Mouse (Mus musculus): Measurements from ENCODE around the gene Arf3.
A peak's percentile ranks its signal among the peaks of the same experiment; 100 is the strongest.
"Not testable (repeated sequence)": the region's sequence is repeated elsewhere in the genome, so short reads cannot be mapped to it uniquely, and the experiment has no call there.

The Arf3 gene

DNA sequence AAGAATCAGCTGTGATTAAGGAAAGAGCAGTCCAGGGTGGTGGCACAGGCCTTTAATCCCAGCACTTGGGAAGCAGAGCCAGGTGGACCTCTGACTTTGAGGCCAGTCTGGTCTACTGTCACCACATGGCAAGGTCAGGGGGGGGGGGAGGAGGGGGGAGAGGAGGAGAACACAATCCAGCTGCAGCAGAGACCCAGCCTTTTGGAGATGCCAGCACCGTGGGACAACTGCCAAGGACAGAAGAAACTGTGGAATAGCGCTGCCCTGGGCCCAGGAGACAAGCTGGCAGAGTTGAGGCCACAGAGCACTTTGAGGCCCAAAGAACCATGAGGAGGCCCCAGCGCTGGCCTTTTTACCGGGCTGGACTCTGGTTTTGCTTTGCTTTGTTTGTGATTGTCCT, 2.9 kb upstream of the Arf3 start:
- DNase-seq (ENCODE audit: extremely low read depth, insufficient read length, low spot score) = peak; percentile 59

DNA sequence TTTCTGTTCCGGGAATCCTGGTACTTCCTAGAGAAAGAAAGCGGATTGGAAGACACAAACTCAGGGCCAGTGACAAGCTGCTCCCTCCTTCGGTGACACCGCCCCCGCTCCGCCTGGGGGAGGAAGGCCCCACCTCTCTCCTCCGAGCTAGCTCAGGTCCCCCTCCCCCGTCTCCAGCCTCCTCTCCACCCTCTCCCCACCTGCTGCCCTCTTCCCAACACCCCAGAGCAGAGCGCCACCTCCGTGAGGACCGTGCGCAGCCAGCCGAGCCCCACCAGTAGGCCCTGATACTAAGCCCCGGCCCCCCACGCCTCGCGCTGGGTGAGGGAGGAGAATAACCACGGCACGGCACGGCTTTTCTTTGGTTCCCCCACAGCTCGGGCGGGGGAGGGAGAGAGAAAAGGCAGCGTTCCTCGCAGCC, 803 bp downstream of the Arf3 start:
- DNase-seq (ENCODE audit: extremely low read depth, insufficient read length, low spot score) = peak; percentile 85

DNA sequence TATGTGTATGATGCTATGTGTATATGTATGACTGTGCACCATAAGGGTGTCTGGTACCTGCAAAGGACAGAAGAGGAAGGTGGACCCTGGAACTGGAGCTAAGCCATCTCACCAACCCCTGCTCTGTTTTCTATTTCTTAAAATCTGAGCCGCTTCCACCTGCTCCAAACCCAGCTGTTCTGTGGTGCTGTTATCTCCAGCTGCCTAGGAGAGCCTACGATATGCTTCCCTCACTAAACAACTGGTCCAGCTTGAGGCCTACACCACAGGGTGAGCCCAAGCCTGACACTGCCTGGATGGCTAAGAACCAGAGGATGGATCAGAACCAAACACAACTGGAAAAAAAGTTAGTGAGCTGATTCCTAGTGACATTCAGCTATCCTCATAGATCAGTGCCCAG, 8.9 kb downstream of the Arf3 start:
- DNase-seq (ENCODE audit: extremely low read depth, insufficient read length, low spot score) = no peak

DNA sequence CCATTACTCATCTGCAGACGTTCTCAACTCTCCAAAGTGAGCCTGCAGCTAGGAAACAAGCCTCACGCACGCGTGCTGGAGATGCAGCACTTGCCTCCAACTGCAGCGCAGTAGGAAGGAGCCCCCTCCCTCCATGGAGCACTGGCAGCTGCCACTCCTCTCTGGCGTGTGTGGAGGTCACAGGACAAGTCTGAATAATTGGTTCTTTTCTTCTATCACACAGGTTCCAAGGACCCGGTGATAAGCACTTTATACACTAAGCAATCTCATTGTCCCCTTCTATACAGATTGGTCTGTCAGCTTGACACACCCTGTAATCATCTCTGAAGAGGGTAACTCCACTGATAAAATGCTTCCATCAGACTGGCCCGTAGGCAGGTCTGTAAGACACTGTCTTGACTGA, 10.0 kb downstream of the Arf3 start:
- DNase-seq (ENCODE audit: extremely low read depth, insufficient read length, low spot score) = no peak

DNA sequence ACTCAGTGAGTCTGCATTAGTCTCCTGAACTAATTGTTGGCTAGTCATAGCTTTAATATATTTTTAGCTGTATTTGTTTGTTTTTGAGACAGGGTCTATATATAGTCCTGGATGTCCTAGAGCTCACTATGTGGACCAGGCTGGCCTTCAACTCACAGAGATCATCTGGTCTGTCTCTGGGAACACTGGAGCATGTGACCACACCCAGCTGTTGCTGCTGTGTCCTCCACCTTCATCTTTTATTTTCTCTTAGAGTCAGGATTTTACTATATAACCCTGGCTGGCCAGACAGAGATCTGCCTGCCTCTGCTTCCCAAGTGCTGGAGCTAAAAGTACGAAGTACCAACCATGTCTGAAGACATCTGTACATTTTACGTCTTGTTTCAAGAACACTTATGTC, 13.9 kb downstream of the Arf3 start:
- DNase-seq (ENCODE audit: extremely low read depth, insufficient read length, low spot score) = no peak

DNA sequence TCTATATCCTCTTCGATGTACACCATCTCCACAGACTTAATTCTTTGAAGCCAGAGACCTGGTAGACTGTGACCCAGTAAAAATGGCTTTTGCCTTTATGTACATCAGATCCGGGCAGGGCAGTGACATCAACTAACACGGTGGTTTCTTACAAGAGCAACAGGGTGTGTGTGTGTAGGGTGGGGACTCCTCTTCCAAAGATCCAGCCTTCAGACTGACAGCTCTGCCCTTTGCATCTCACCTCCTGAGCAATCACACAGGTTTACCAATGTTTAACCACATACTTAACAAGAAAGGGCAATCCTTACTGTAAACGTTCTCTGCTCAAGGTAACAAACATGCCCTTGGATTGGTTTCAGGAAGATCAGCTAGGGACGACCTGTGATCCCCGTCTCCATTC, 15.7 kb downstream of the Arf3 start:
- DNase-seq (ENCODE audit: extremely low read depth, insufficient read length, low spot score) = no peak

DNA sequence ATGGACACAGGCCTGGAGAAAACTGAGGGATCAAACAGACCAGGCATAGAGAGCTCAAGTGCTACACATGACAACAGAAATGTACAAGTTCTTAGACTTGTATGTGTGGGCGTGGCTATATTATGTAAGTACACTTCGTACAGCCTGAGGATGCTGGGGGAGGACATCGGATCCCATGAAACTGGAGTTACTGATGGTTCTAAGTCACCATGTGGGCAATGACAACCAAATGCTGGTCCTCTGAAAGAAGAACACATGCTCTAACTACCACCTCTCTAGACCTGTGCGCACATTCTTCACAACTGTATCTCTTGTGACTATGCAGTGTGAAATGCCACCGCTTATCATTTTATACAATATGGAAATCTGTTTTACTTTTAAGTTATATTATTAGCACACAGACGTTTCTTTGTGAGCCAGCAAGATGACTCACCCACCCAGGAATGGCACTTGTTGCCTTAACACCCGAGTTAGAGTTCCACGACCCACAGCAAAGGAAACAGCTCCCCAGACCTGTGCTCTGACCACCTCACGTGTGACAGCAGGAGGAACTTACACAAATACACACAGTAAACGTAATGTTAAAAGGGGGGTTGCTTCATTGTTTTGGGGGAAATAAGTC, 16.6 kb downstream of the Arf3 start:
- peak; percentile 24 for DNase-seq (ENCODE audit: extremely low read depth, insufficient read length, low spot score)

DNA sequence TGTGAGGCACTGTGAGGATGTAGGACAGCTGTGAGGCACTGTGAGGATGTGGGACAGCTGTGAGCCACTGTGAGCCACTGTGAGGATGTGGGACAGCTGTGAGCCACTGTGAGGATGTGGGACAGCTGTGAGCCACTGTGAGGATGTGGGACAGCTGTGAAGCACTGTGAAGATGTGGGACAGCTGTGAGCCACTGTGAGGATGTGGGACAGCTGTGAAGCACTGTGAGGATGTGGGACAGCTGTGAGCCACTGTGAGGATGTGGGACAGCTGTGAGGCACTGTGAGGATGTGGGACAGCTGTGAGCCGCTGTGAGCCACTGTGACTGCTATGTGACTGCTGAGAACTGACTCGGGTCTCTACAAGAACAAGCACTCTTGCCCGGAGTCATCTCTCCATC, 19.2 kb downstream of the Arf3 start:
- DNase-seq (ENCODE audit: extremely low read depth, insufficient read length, low spot score) = not testable (repeated sequence)

DNA sequence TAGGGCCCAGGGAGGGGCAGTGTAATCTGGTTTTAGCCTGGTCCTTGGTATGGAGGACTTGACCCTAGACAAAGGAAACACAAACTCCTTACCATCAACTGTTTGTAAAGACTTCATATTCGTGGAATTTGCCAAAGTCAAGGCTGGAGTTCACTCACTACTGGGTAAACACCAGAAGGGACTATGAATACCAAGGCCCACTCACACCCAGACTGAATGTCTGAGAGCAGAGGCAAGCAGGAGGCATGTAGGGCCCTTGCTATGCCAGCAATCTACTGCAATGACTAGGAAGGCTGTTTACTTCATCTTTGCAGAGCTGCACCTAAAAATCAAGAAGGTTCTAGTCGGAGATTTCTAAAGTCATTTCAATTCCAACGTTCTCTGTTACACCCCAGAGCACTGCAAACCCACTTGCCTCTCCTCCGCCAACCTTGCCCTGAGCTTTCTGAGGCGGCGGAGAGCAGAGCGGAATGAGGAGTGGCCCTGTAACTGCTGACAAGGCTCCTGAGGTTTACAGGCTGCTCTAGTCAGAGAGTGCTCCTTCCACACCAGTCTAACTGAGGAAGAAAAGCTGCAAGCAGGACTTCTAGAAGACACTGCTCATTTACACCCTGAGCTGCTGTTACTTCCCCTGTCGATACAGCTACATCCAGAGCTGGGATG, 20.1 kb downstream of the Arf3 start:
- no peak for DNase-seq (ENCODE audit: extremely low read depth, insufficient read length, low spot score)

DNA sequence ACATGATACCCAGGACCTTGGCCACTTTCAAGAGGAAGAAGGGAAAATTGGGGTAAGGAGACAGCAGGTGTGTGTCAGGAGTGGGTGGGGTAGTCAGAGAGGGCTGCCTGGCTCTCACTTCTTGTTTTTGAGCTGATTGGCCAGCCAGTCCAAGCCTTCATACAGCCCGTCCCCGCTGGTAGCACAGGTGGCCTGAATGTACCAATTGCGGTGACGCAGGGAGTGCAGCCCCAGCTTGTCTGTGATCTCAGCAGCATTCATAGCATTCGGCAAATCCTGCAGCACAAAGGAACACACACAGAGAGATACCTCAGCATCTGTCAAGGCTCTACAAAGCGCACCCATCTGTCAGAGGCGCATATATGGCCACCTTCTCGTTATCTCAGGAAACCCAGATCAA, 22.8 kb downstream of the Arf3 start:
- DNase-seq (ENCODE audit: extremely low read depth, insufficient read length, low spot score) = no peak

DNA sequence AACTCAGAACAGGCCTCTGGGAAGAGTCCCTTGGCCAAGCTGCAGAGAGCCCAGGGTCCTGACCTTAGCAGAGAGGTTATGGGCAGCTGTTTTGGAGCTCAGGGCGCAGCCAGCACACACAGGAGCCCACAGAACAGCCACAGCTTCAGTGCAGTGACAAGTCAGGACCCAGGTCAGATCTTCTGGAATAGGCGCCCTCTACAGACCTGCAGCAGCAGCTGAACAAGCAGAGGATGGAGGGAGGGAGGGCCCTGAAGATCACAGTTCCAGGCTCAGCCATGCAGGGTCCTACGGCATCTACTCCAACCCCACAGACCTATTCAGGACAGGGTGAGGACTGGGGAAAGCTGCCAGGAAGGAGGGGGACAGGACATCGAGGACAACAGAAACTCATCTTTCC, 24.2 kb downstream of the Arf3 start:
- no peak for DNase-seq (ENCODE audit: extremely low read depth, insufficient read length, low spot score)

DNA sequence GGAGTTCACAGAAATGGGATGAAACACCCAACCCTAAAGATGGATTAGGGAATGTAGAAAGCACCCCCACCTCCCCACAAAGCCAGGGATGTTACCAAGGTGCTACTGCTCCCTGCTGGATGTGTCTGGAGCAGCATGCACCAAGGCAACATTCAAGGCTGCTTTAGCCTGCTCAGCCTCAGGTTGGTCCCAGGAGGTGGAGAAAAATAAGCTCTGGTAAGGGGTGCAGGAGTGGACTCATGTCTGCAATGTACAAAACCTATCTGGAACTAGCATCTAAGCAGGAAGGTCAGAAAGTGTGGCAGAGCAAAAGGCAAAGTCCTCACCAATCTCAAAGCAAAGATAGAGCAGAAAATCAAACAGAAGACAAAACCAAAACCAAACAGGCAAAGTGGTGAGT, 25.1 kb downstream of the Arf3 start:
- no peak for DNase-seq (ENCODE audit: extremely low read depth, insufficient read length, low spot score)

DNA sequence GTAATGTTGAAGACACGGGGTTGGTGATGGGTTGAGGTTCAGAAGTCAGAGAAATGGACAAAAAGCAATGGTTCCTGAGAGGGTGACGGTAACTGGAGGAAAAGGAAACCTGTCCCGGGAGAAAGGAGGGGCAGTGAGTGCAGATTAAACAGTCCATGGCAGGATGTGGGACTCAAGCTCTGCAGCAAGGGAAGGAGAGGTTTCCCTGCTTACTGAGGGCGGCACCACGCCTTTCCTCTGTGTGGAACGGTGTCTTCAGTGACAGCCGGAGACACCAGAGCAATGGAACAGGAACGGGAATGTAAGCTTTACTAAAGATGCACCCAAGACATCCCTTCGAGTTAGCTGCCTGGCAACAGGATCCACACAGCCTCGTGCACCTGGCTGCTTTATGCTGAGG, 26.5 kb downstream of the Arf3 start:
- DNase-seq (ENCODE audit: extremely low read depth, insufficient read length, low spot score) = no peak

DNA sequence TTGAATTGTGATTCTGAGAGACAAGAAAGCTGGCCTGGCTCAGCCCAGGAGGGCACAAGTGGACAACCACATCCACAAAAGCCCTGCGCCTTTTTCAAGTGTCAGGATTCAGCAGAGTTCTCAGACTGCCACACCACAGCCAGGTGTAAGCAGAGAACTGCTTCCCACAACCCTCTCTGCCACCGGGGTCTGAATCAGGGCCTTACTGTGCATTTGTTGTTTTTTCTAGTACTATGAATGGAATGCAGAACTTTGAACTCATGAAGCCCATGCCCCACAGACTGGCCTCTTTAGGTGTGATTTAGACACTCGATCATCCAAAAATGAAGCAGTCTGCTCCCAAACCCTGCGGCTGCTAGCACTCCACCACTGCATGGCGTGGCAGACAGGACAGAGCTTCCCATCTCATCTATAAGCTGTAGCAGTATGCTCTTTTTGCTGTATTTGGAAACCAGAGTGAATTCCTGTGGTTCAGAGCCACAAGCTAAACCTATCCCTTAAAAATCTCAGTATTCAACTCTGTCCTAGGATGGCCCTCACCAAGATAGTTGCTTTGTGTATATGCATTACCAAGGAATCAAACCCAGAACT, 28.9 kb downstream of the Arf3 start:
- no peak for DNase-seq (ENCODE audit: extremely low read depth, insufficient read length, low spot score)

DNA sequence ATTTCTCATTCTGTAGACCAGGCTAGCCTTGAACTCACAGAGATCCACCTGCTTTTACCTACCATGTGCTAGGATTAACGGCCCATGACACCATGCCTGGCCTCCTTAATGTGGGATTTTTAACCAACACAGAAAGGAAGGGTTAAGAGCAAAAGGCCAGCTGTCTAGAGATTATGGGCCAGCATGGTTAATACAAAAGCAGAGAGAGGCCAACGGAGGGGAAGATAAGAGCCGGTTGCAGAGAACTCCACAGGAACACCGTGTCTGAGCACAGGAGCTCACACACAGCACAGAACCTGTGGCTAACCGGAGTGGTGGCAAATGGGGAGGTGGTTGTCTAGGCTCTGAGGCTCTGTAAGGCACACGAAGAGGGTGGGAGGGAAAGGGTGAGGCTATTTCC, 29.6 kb downstream of the Arf3 start:
- DNase-seq (ENCODE audit: extremely low read depth, insufficient read length, low spot score) = no peak

DNA sequence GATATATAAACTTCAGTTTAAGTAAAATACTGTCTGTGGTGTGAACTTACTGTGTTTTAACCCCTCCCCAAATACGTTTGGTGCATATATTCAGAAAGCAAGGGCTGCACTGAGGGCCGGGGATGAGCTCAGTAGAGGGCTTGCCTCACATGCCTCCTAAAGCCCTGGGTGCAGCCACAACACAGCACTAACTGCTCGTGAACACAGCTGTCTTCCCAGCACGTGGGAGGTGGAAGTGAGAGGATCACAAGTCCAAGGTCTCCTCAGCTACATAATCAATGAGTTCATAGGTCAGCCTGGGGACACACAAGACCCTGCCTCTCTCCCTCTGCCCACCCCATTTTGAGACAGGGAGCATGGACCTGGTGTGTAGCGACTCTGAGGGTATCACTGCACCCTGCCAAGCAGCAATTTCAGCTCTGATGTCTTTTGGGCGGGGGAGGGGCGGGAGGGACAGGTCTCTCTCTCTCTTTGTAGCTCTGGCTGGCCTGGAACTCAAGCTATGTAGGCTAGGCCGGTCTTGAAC, 30.9 kb downstream of the Arf3 start:
- no peak for DNase-seq (ENCODE audit: extremely low read depth, insufficient read length, low spot score)

DNA sequence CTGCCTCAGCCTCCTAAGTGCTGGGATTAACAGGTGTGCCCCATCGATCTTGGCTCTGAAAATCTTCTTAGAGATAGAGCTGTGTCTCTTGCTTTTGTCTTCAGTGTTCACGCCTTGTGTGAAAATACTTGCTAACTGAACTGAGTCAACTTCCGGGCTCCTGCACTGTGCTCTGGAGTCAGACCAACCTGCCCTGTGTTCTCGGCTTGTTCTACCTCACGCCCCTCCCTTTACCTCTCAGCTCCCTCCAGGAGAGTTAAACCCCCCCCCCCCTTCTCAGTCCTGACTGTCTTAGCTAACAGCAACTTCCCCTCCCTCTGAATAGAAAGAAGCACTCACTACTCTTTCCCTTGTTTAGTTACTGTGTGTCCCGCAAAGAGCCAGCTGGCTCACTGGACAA, 32.2 kb downstream of the Arf3 start:
- DNase-seq (ENCODE audit: extremely low read depth, insufficient read length, low spot score) = no peak

DNA sequence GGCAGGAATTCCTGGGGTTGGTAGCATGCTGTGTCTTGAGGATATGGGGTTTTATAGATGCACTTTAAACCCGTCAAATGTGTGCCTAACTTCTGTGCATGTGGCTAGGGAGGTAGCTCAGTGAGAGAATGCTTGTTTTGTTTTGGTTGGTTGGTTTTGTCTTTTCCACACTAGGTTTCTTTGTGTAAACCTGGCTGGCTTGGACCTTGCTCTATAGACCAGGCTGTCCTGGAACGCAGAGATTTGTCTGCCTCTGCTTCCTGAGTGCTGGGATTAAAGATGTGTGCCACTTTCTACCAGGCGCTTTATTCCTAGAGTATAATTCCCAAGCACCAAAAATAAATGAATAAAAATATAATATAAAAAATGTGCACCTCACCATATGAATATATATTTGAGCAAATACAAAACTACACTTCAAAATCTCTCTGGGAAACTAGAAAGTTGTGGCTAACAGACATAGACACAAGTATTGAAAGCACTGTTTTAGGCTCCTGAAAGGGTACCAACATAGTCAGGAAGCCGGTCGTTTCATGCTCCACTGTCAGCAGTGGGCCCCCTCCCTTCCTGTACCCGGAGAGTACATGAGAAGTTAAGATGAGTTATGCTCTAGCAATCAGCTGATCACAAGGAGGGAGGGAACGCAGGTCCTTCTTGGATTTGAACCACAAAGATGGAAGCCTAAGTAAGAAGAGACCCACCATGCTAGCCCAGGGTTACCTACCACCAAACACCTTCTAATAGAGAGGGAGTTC, 33.0 kb downstream of the Arf3 start:
- DNase-seq (ENCODE audit: extremely low read depth, insufficient read length, low spot score) = no peak

DNA sequence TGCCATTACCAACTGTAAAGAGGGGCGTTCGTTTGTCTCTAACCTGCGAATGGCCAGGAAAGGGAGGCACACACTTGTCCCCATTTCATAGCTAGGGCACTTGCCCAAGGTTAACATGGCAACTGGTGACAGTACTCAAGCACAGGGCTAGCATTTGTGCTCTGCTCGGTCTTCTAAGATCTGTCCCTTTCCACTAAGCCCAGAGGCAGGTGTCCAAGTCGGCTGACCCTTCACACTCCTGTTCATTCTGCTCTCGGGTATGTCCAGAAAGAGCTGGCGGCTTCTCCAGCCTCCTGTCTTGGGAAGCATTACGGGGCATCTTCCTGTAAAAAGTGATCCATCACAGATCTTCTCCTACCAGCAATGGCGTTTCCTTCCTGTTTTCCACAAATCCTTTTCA, 34.6 kb downstream of the Arf3 start:
- no peak for DNase-seq (ENCODE audit: extremely low read depth, insufficient read length, low spot score)

DNA sequence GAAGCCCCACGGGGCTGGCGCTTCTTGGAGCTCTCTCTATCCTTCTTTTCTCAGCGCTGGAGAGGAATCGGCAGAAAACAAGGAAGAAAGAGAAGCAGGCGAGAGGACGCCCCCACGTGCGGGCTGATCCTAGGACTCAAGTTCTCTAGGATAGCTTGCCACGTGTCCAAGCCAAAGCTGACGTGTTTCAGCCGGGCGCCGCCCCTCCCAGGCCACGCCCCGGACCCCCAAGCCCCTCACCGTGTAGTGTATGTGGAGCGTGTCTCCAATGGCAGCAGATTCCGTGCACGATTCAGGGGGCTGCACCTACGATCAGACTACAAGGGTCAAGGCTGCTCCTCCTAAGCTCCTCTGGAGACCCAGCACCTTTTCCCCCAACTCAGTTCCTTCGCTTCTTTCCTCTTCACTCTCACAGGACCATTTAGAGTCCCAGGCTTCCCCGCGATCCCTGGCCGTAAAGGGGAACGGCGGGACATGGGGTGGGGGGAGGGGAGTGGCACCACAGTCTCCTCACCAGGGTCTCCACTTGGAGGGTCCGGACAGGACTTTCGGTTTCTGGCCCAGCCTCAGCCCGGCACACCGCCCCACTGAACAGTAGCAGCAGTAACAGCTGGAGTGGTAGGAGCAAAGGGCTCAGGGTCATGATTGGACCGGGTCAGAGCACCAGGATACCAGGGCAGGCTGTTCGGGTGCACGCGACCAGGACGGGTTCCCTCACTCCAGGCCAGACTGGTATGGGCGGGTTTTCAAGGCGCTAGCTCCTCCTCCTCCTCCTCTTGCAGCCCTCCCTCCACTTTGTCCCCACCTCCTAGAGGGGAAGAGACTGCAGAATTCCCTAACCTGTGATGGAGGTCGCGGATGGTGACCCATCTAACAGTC, 35.3 kb downstream of the Arf3 start, which contains the start of gene Fkbp11:
Gene Fkbp11, minus strand, starts transcription at position 756 of the 879 bp plus-strand sequence.
- DNase-seq (ENCODE audit: extremely low read depth, insufficient read length, low spot score) = peak; percentile 75
